Mouse (Mus musculus): ENCODE results near the gene Med6. TPM values are rescaled to one million over a fixed set of nuclear protein-coding genes. Genes with fewer than 3 reads are reported as not detected.
A peak's percentile ranks its signal among the peaks of the same experiment; 100 is the strongest.

The Med6 gene
- total and polyA plus RNA-seq, 3 experiments: 6.8 to 13.9 (median 12.9) TPM

- Histone ChIP-seq H3K4me3 (no peak within 1 kb of the TSS), H3K9ac (ENCODE audit: low read depth, low read length) (no peak within 1 kb of the TSS), H3K36me3 (ENCODE audit: control insufficient read depth, insufficient read depth, low read length) (no peaks in the 10 kb centered on the region), H3K4me1 (ENCODE audit: control insufficient read depth, insufficient read depth, low read length) (no peaks in the 10 kb centered on the region), H3K27me3 (ENCODE audit: control insufficient read depth, insufficient read depth, low read length) (no peaks in the 10 kb centered on the region), H3K27ac (no peak within 1 kb of the TSS), H3K79me2 (replicated peaks; ENCODE audit: control insufficient read depth, insufficient read depth, low read length) (no peaks in the 10 kb centered on the region)
- DNase-seq: no peak
- 80% methylated on average over 1 of the region's 1 CpGs for WGBS
- no peak for TF ChIP-seq EP300 (IDR thresholded peaks at IDR 0.05; ENCODE audit: insufficient read depth, low read depth, low read length)
- TF ChIP-seq POLR2A (IDR thresholded peaks at IDR 0.05; ENCODE audit: insufficient read depth, low read depth, low read length): no peak
- no peak for TF ChIP-seq CTCF (IDR thresholded peaks at IDR 0.05)
- intact Hi-C loops (cut with DNase I): no loop called here
Observed at GRCm38 (mm10) chr12:81568374-81568773, 26.4 kb downstream of the Med6 start, which contains the start of gene Adam21. TSS of gene Adam21 (minus strand) at chr12:81568474.

DNA sequence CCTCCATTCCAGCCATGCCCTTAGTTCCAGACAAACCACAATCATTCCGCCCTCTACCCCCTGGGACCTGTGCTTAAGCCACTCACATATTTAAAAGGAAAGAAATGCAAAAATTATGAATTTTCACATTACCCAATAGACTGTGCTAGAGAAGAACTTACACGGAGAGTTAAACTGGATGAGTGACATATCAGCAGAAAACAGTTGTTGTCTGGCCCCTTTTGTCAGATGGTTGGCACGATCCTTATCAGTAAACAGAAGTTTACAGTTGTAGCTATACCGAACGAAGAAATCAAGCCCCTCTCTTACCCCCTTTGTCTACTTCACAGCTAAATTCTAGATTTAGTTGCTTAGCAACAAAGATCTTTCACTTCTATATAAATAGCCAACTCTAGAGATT, 26.9 kb downstream of the Med6 start:
- Histone ChIP-seq H3K79me2 (replicated peaks; ENCODE audit: control insufficient read depth, insufficient read depth, low read length) (no peaks in the 10 kb centered on the region), H3K4me1 (ENCODE audit: control insufficient read depth, insufficient read depth, low read length) (no peaks in the 10 kb centered on the region), H3K9ac (ENCODE audit: low read depth, low read length) (no peak overlapping the region), H3K27ac (no peak overlapping the region), H3K4me3 (no peak overlapping the region), H3K36me3 (ENCODE audit: control insufficient read depth, insufficient read depth, low read length) (no peaks in the 10 kb centered on the region), H3K27me3 (ENCODE audit: control insufficient read depth, insufficient read depth, low read length) (no peaks in the 10 kb centered on the region)
- intact Hi-C loops (cut with DNase I): no loop called here
- 81% methylated on average over 5 of the region's 5 CpGs for WGBS
- no peak for DNase-seq
- TF ChIP-seq CTCF (IDR thresholded peaks at IDR 0.05) (no peak), POLR2A (IDR thresholded peaks at IDR 0.05; ENCODE audit: insufficient read depth, low read depth, low read length) (no peak), EP300 (IDR thresholded peaks at IDR 0.05; ENCODE audit: insufficient read depth, low read depth, low read length) (no peak)

DNA sequence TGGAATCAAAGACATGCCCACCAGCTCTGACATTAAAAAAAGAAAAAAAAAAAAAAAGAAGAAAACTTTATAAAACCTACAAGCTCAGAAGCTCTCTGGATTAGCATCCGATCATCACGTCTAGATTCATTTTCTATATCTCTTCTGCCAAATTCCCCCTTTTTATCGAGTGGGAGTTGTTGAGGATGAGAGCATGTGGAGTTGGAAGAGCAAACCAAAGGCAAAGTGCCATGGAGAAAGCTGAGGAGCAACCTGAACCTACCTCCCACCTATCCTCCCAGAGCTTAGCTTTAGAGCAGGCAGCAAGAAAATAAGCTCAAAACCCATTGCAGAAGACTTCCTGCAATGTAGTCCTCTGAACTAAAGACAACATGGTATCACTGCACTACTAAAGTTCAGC, 30.6 kb downstream of the Med6 start:
- TF ChIP-seq EP300 (IDR thresholded peaks at IDR 0.05; ENCODE audit: insufficient read depth, low read depth, low read length): no peak
- no peak for TF ChIP-seq POLR2A (IDR thresholded peaks at IDR 0.05; ENCODE audit: insufficient read depth, low read depth, low read length)
- TF ChIP-seq CTCF (IDR thresholded peaks at IDR 0.05): no peak
- 92% methylated on average over 3 of the region's 3 CpGs for WGBS
- Histone ChIP-seq H3K36me3 (ENCODE audit: control insufficient read depth, insufficient read depth, low read length) (no peaks in the 10 kb centered on the region), H3K4me3 (no peak overlapping the region), H3K27me3 (ENCODE audit: control insufficient read depth, insufficient read depth, low read length) (no peaks in the 10 kb centered on the region), H3K9ac (ENCODE audit: low read depth, low read length) (no peak overlapping the region), H3K79me2 (replicated peaks; ENCODE audit: control insufficient read depth, insufficient read depth, low read length) (no peaks in the 10 kb centered on the region), H3K4me1 (ENCODE audit: control insufficient read depth, insufficient read depth, low read length) (no peaks in the 10 kb centered on the region), H3K27ac (no peak overlapping the region)
- intact Hi-C loops (cut with DNase I): no loop called here
- no peak for DNase-seq

DNA sequence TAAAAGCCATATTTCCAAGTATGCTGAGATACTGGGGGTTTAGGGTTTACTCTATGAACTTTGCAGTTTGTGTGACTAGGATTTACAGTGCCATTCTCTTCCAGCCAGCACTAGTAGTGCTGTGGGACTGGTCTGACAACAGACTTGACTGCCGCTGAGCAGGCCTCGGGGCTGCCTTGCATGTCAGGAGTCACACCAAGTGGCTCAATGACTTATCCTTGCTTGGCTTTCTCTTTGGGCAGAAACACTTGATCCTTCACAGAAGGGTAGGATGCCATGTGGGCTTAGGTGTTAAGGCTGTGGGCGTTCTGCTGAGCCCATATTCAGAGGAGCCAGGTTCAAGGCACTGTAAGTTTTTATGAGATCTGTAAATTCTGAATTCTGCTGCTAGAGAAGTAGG, 45.5 kb downstream of the Med6 start:
- Histone ChIP-seq H3K4me1 (ENCODE audit: control insufficient read depth, insufficient read depth, low read length) (no peaks in the 10 kb centered on the region), H3K4me3 (no peak overlapping the region), H3K79me2 (replicated peaks; ENCODE audit: control insufficient read depth, insufficient read depth, low read length) (no peaks in the 10 kb centered on the region), H3K27me3 (ENCODE audit: control insufficient read depth, insufficient read depth, low read length) (no peaks in the 10 kb centered on the region), H3K9ac (ENCODE audit: low read depth, low read length) (no peak overlapping the region), H3K36me3 (ENCODE audit: control insufficient read depth, insufficient read depth, low read length) (no peaks in the 10 kb centered on the region), H3K27ac (no peak overlapping the region)
- DNase-seq: no peak
- WGBS: 86% methylated on average over 3 of the region's 3 CpGs
- TF ChIP-seq EP300 (IDR thresholded peaks at IDR 0.05; ENCODE audit: insufficient read depth, low read depth, low read length) (no peak), POLR2A (IDR thresholded peaks at IDR 0.05; ENCODE audit: insufficient read depth, low read depth, low read length) (no peak), CTCF (IDR thresholded peaks at IDR 0.05) (no peak)
- intact Hi-C loops (cut with DNase I): no loop called here

- no peak for DNase-seq
- H3K4me3 ChIP-seq: no peak overlapping the region
- 55% methylated on average over 4 of the region's 4 CpGs for WGBS
- H3K27ac ChIP-seq: no peak overlapping the region
- H3K4me1 ChIP-seq (ENCODE audit: control insufficient read depth, insufficient read depth, low read length): no peaks in the 10 kb centered on the region
- intact Hi-C loops (cut with DNase I): no loop called here
- H3K36me3 ChIP-seq (ENCODE audit: control insufficient read depth, insufficient read depth, low read length): no peaks in the 10 kb centered on the region
- no peaks in the 10 kb centered on the region for H3K27me3 ChIP-seq (ENCODE audit: control insufficient read depth, insufficient read depth, low read length)
- TF ChIP-seq EP300 (IDR thresholded peaks at IDR 0.05; ENCODE audit: insufficient read depth, low read depth, low read length): no peak
- TF ChIP-seq CTCF (IDR thresholded peaks at IDR 0.05): no peak
- no peak for TF ChIP-seq POLR2A (IDR thresholded peaks at IDR 0.05; ENCODE audit: insufficient read depth, low read depth, low read length)
- H3K9ac ChIP-seq (ENCODE audit: low read depth, low read length): no peak overlapping the region
- H3K79me2 ChIP-seq (replicated peaks; ENCODE audit: control insufficient read depth, insufficient read depth, low read length): no peaks in the 10 kb centered on the region
Observed at GRCm38 (mm10) chr12:81547163-81547562, 47.6 kb downstream of the Med6 start.

DNA sequence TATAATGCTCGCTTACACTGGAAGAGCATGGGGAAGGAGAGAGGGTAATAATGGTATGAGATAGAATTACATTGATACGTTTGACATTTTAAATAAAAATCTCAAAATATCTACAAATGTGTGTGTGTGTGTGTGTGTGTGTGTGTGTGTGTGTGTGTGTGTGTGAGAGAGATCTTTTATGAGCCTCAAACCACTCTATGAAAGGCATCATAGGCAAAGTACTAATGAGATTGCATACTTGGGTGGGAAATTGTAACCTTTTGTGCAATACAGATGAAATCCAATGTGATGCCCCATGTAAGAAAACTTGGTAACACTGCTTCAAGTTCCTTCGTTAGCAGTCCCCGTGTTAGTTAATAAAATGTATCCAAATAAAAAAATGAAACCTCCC, 61.8 kb downstream of the Med6 start:
- DNase-seq: no peak
- no peaks in the 10 kb centered on the region for H3K27me3 ChIP-seq (ENCODE audit: control insufficient read depth, insufficient read depth, low read length)
- WGBS: 39% methylated on average over 4 of the region's 4 CpGs
- peaks cover 2% of the 10 kb centered on the region for H3K79me2 ChIP-seq (replicated peaks; ENCODE audit: control insufficient read depth, insufficient read depth, low read length)
- peak overlapping the region; percentile 83 for H3K4me3 ChIP-seq
- H3K9ac ChIP-seq (ENCODE audit: low read depth, low read length): peak overlapping the region; percentile 91
- H3K36me3 ChIP-seq (ENCODE audit: control insufficient read depth, insufficient read depth, low read length): 0 out of 2 replicates have a peak, but pooled peaks cover 2% of the 10 kb centered on the region
- TF ChIP-seq CTCF (IDR thresholded peaks at IDR 0.05) (no peak), POLR2A (IDR thresholded peaks at IDR 0.05; ENCODE audit: insufficient read depth, low read depth, low read length) (no peak), EP300 (IDR thresholded peaks at IDR 0.05; ENCODE audit: insufficient read depth, low read depth, low read length) (no peak)
- H3K27ac ChIP-seq: peak overlapping the region; percentile 85
- intact Hi-C loops (cut with DNase I): loop anchor here (5.0 kb wide), 2 partner anchors 51 to 59 kb away; no protein-coding TSS in a partner anchor
- peaks cover 1% of the 10 kb centered on the region; the same call in 1 of the 2 replicates for H3K4me1 ChIP-seq (ENCODE audit: control insufficient read depth, insufficient read depth, low read length)
